Mouse (Mus musculus) activated CD4-positive, CD25-positive, alpha-beta regulatory T cell, adult 9 weeks (primary cell): ENCODE measurements around the gene Rin2. TPM values are rescaled to one million over a fixed set of nuclear protein-coding genes. Genes with fewer than 3 reads are reported as not detected.

Source experiments
- polyA plus RNA-seq: library from polyadenylated mRNA; unstranded; fragments of 100-300 nt; shearing (Covaris generic); gene quantifications from one replicate; pipeline ENCODE4 v1.2.1, GENCODE M21; 2017

Gene Rin2
- 5.3 TPM for polyA plus RNA-seq

GRCm38 (mm10) chr2:145675142-145675755, at the start of gene Rin2:
TSS of gene Rin2 (plus strand) at chr2:145675215.

GRCm38 (mm10) chr2:145901861-145902260, 226.8 kb downstream of the Rin2 start, which contains the start of gene Naa20:
TSS of gene Naa20 (plus strand) at chr2:145902099.

DNA sequence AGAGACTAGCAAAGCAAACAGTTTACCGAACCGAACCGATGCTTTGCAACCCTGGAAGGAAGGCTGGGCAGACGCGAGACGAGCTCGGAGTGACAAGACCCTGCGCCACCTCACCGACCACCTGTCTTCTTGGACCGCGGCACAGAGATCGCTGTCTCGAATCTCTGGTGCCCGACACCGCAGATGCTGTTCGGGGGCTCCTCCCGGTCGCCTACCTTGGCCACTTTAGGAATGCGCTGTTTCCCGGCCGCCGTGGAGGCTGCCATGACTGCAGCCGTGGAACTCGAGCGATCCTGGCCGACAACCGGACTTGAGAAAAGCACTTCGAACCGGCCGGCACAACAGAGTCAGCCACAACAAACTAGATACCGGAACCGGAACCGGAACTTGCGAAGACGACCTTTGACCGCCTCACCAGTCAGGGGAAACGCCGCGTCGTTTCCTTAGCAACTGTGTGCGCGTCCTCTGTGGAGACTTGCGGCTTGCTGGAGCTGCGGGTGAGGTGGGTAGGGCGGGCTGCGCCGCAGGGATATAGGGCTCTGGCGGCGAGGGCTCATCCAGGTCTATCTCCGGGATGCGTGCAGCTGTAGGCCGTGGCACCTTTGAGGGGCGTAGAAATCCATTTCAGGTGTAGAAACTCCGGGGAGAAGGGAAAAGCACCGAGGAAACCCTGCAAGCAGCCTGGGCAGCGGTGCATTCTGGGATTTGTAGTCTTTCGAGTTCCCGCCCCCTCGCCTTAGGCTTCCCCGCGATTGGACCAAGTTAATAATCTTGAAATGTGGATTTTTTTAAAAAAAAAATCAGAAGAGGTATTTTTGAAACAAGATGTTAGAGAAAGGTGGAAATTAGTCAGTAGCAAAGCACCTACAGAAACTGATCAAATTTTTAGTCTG, 259.6 kb downstream of the Rin2 start, which contains the start of the genes Cfap61 and Crnkl1:
Gene Cfap61, plus strand, starts transcription at position 446 of the 893 bp plus-strand sequence.
Gene Crnkl1, minus strand, starts transcription at position 676 of the 893 bp plus-strand sequence.

Other genes starting within 250 kb of the Rin2 start
- gene Naa20, start 226.9 kb downstream of the Rin2 start, polyA plus RNA-seq: 145 TPM